Mouse (Mus musculus) heart, embryonic 10.5 days (tissue): ENCODE data around the gene Slc35b1. TPM values are rescaled to one million over a fixed set of nuclear protein-coding genes. Genes with fewer than 3 reads are reported as not detected.
A peak's percentile ranks its signal among the peaks of the same experiment; 100 is the strongest.

Source experiments
- DNase-seq: peaks from one replicate; pipeline ENCODE4 v3.0.0-alpha.2; 2017; ENCODE audit warnings: low spot score
- H3K27ac ChIP-seq: fragments of 300-500 bp; sonication (generic); 2 replicates; pipeline ENCODE4 v1.5.1; 2016; ENCODE audit warnings: mild to moderate bottlenecking
- H3K27me3 ChIP-seq: fragments of 300-500 bp; sonication (generic); 2 replicates; pipeline ENCODE4 v1.6.1; 2016; ENCODE audit warnings: mild to moderate bottlenecking; ENCODE audit not compliant: poor library complexity, insufficient read depth, severe bottlenecking
- H3K36me3 ChIP-seq: fragments of 300-500 bp; sonication (generic); 2 replicates; pipeline ENCODE4 v1.6.1; 2016; ENCODE audit warnings: mild to moderate bottlenecking, moderate library complexity
- H3K4me1 ChIP-seq: fragments of 300-500 bp; sonication (generic); 2 replicates; pipeline ENCODE4 v1.6.1; 2016; ENCODE audit warnings: mild to moderate bottlenecking
- H3K4me3 ChIP-seq: fragments of 300-500 bp; sonication (generic); 2 replicates; pipeline ENCODE4 v1.5.1; 2016; ENCODE audit warnings: mild to moderate bottlenecking, moderate library complexity
- H3K9me3 ChIP-seq: fragments of 300-500 bp; sonication (generic); 2 replicates; pipeline ENCODE4 v1.6.1; 2016; ENCODE audit warnings: mild to moderate bottlenecking, moderate library complexity
- WGBS: fragments of 180-500 bp; shearing (Covaris S2); methylation state at CpG from one replicate; pipeline ENCODE4 v1.1.7; 2016; 5-methylcytosine and 5-hydroxymethylcytosine counted together
- polyA plus RNA-seq: library from polyadenylated mRNA; unstranded; fragments of >200 nt; fragmentation: Nextera tagmentation; extraction: Ambion mirVana; gene quantifications from 2 replicates; pipeline ENCODE4 v1.2.1, GENCODE M21; 2016

Slc35b1 gene
- polyA plus RNA-seq, 1 experiment from 2014 or later = 119 TPM

- DNase-seq = no peak
- 91% methylated on average over 4 of the region's 4 CpGs for WGBS
- no peak overlapping the region for H3K4me3 ChIP-seq
- H3K36me3 ChIP-seq = peaks cover 40% of the 10 kb centered on the region
- H3K4me1 ChIP-seq = peaks cover 13% of the 10 kb centered on the region; the same call in 1 of the 2 replicates
- H3K27me3 ChIP-seq = no peaks in the 10 kb centered on the region
- no peak overlapping the region for H3K27ac ChIP-seq
- no peaks in the 10 kb centered on the region for H3K9me3 ChIP-seq
Measured at GRCm38 (mm10) chr11:95368871-95369270, 15.6 kb upstream of the Slc35b1 start.

- 66% methylated on average over 15 of the region's 15 CpGs for WGBS
- no peaks in the 10 kb centered on the region for H3K27me3 ChIP-seq
- H3K4me1 ChIP-seq = peaks cover 11% of the 10 kb centered on the region; the same call in 1 of the 2 replicates
- H3K9me3 ChIP-seq = no peaks in the 10 kb centered on the region
- 0 out of 2 replicates have a peak overlapping the region, but pooled peaks have one; percentile 6 for H3K27ac ChIP-seq
- H3K4me3 ChIP-seq = no peak overlapping the region
- no peak for DNase-seq
- peaks cover 44% of the 10 kb centered on the region for H3K36me3 ChIP-seq
Measured at GRCm38 (mm10) chr11:95369964-95370890, 14.3 kb upstream of the Slc35b1 start.

- Histone ChIP-seq H3K36me3 (peaks cover 50% of the 10 kb centered on the region), H3K4me3 (no peak overlapping the region), H3K9me3 (no peaks in the 10 kb centered on the region), H3K27ac (no peak overlapping the region; the same call in 1 of the 2 replicates), H3K4me1 (0 out of 2 replicates have a peak, but pooled peaks cover 8% of the 10 kb centered on the region), H3K27me3 (no peaks in the 10 kb centered on the region)
- WGBS = 88% methylated on average over 7 of the region's 7 CpGs
- DNase-seq = no peak
Measured at GRCm38 (mm10) chr11:95371182-95371581, 13.3 kb upstream of the Slc35b1 start.

GRCm38 (mm10) chr11:95378926-95379325 is 5.6 kb upstream of the Slc35b1 start:
- no peak overlapping the region for H3K4me3 ChIP-seq
- 45% methylated on average over 9 of the region's 9 CpGs for WGBS
- DNase-seq = no peak
- 0 out of 2 replicates have a peak overlapping the region, but pooled peaks have one; percentile 42 for H3K27ac ChIP-seq
- peaks cover 10% of the 10 kb centered on the region for H3K4me1 ChIP-seq
- H3K9me3 ChIP-seq = no peaks in the 10 kb centered on the region
- H3K27me3 ChIP-seq = no peaks in the 10 kb centered on the region
- peaks cover 44% of the 10 kb centered on the region for H3K36me3 ChIP-seq

GRCm38 (mm10) chr11:95379552-95379951 is 4.9 kb upstream of the Slc35b1 start:
- H3K36me3 ChIP-seq = peaks cover 43% of the 10 kb centered on the region
- 54% methylated on average over 5 of the region's 5 CpGs for WGBS

GRCm38 (mm10) chr11:95380711-95381110 is 3.8 kb upstream of the Slc35b1 start:
- H3K27ac ChIP-seq = 0 out of 2 replicates have a peak overlapping the region, but pooled peaks have one; percentile 0
- H3K4me1 ChIP-seq = peaks cover 13% of the 10 kb centered on the region
- WGBS = 89% methylated on average over 7 of the region's 7 CpGs
- no peak for DNase-seq
- no peaks in the 10 kb centered on the region for H3K9me3 ChIP-seq
- H3K4me3 ChIP-seq = no peak overlapping the region
- no peaks in the 10 kb centered on the region for H3K27me3 ChIP-seq
- peaks cover 33% of the 10 kb centered on the region for H3K36me3 ChIP-seq

More at GRCm38 (mm10) chr11:95379552-95379951, 4.9 kb upstream of the Slc35b1 start:
- Histone ChIP-seq H3K4me1 (peaks cover 10% of the 10 kb centered on the region), H3K9me3 (no peaks in the 10 kb centered on the region), H3K27ac (no peak overlapping the region), H3K4me3 (no peak overlapping the region), H3K27me3 (no peaks in the 10 kb centered on the region)
- DNase-seq = no peak

- DNase-seq = no peak
- Histone ChIP-seq H3K27me3 (no peaks in the 10 kb centered on the region), H3K27ac (no peak overlapping the region), H3K9me3 (no peaks in the 10 kb centered on the region), H3K36me3 (peaks cover 28% of the 10 kb centered on the region), H3K4me1 (peaks cover 15% of the 10 kb centered on the region), H3K4me3 (no peak overlapping the region)
- WGBS = 93% methylated on average over 1 of the region's 1 CpGs
Measured at GRCm38 (mm10) chr11:95381146-95381545, 3.3 kb upstream of the Slc35b1 start.

GRCm38 (mm10) chr11:95383331-95383986 is 1.0 kb upstream of the Slc35b1 start:
- Histone ChIP-seq H3K9me3 (no peaks in the 10 kb centered on the region), H3K27me3 (no peaks in the 10 kb centered on the region), H3K4me3 (no peak overlapping the region), H3K27ac (no peak overlapping the region), H3K4me1 (peaks cover 12% of the 10 kb centered on the region), H3K36me3 (peaks cover 34% of the 10 kb centered on the region)
- WGBS = 77% methylated on average over 5 of the region's 5 CpGs
- DNase-seq = no peak

GRCm38 (mm10) chr11:95384004-95384318 is 531 bp upstream of the Slc35b1 start:
- peak overlapping the region; percentile 99 for H3K27ac ChIP-seq
- 37% methylated on average over 9 of the region's 9 CpGs for WGBS
- peaks cover 39% of the 10 kb centered on the region for H3K36me3 ChIP-seq
- no peaks in the 10 kb centered on the region for H3K27me3 ChIP-seq
- H3K4me1 ChIP-seq = peaks cover 7% of the 10 kb centered on the region
- no peaks in the 10 kb centered on the region for H3K9me3 ChIP-seq
- DNase-seq = no peak
- H3K4me3 ChIP-seq = peak overlapping the region; percentile 77

- Histone ChIP-seq H3K27me3 (no peaks in the 10 kb centered on the region), H3K36me3 (peaks cover 49% of the 10 kb centered on the region), H3K4me3 (peak overlapping the region; percentile 77), H3K27ac (peak overlapping the region; percentile 99), H3K9me3 (no peaks in the 10 kb centered on the region), H3K4me1 (peaks cover 7% of the 10 kb centered on the region)
- peak; percentile 83 for DNase-seq
- under 1% methylated on average over 14 of the region's 14 CpGs for WGBS
Measured at GRCm38 (mm10) chr11:95384973-95385320, 455 bp downstream of the Slc35b1 start.

GRCm38 (mm10) chr11:95387354-95387753 is 2.9 kb downstream of the Slc35b1 start:
- no peaks in the 10 kb centered on the region for H3K27me3 ChIP-seq
- WGBS = 85% methylated on average over 7 of the region's 7 CpGs
- no peak overlapping the region for H3K4me3 ChIP-seq
- peaks cover 60% of the 10 kb centered on the region for H3K36me3 ChIP-seq
- no peak overlapping the region for H3K27ac ChIP-seq
- H3K4me1 ChIP-seq = peaks cover 9% of the 10 kb centered on the region
- DNase-seq = no peak
- H3K9me3 ChIP-seq = no peaks in the 10 kb centered on the region

- 72% methylated on average over 3 of the region's 3 CpGs for WGBS
- Histone ChIP-seq H3K36me3 (peaks cover 64% of the 10 kb centered on the region), H3K4me1 (peaks cover 9% of the 10 kb centered on the region), H3K27ac (no peak overlapping the region), H3K27me3 (no peaks in the 10 kb centered on the region), H3K9me3 (no peaks in the 10 kb centered on the region), H3K4me3 (no peak overlapping the region)
- DNase-seq = no peak
Measured at GRCm38 (mm10) chr11:95389006-95389405, 4.5 kb downstream of the Slc35b1 start.

GRCm38 (mm10) chr11:95390420-95390819 is 5.9 kb downstream of the Slc35b1 start:
- Histone ChIP-seq H3K36me3 (peaks cover 64% of the 10 kb centered on the region), H3K27ac (no peak overlapping the region), H3K4me1 (peaks cover 9% of the 10 kb centered on the region), H3K9me3 (no peaks in the 10 kb centered on the region), H3K4me3 (no peak overlapping the region), H3K27me3 (no peaks in the 10 kb centered on the region)
- WGBS = 88% methylated on average over 6 of the region's 6 CpGs
- no peak for DNase-seq
